Mouse (Mus musculus) heart, adult 2 months (tissue): ENCODE measurements around the gene Ssna1. TPM values are rescaled to one million over a fixed set of nuclear protein-coding genes. Genes with fewer than 3 reads are reported as not detected.

ENCODE experiments used
- DNase-seq, 2 experiments: peaks; one replicate each; pipeline ENCODE4 v3.0.0; 2021
- H3K27ac ChIP-seq: fragments of 200-600 bp; 2 replicates; pipeline ENCODE4 v1.8.1; 2022
- H3K27me3 ChIP-seq: fragments of 200-500 bp; 2 replicates; pipeline ENCODE4 v1.6.1; 2012; ENCODE audit warnings: mild to moderate bottlenecking, low read length, inconsistent platforms, mixed read lengths; ENCODE audit not compliant: control insufficient read depth, insufficient read depth
- H3K36me3 ChIP-seq: fragments of 200-500 bp; 2 replicates; pipeline ENCODE4 v1.6.1; 2012; ENCODE audit warnings: low read length, inconsistent platforms; ENCODE audit not compliant: control insufficient read depth, insufficient read depth
- H3K4me1 ChIP-seq: fragments of 200-500 bp; 2 replicates; pipeline ENCODE4 v1.6.1; 2011; ENCODE audit warnings: low read length; ENCODE audit not compliant: control insufficient read depth, insufficient read depth
- H3K4me3 ChIP-seq: fragments of 200-600 bp; 2 replicates; pipeline ENCODE4 v1.8.1; 2022
- H3K79me2 ChIP-seq: fragments of 200-500 bp; replicated peaks from 2 replicates; pipeline ENCODE4 v1.6.1; 2012; ENCODE audit warnings: mild to moderate bottlenecking, inconsistent platforms, low read length, moderate library complexity, mixed read lengths; ENCODE audit not compliant: control insufficient read depth, insufficient read depth
- H3K9ac ChIP-seq: fragments of 200-500 bp; 2 replicates; pipeline ENCODE4 v1.6.1; 2012; ENCODE audit warnings: low read depth, mild to moderate bottlenecking, control low read depth, inconsistent platforms, low read length, mixed read lengths
- CTCF ChIP-seq: fragments of 200-600 bp; IDR thresholded peaks from 2 replicates; pipeline ENCODE4 v1.8.1; 2022; ENCODE audit warnings: antibody characterized with exemption, mild to moderate bottlenecking, moderate library complexity
- EP300 ChIP-seq: fragments of 200-500 bp; IDR thresholded peaks from 2 replicates; pipeline ENCODE4 v1.6.1; 2011; ENCODE audit warnings: low read depth, low read length, control low read depth; ENCODE audit not compliant: insufficient read depth
- POLR2A ChIP-seq: fragments of 200-500 bp; IDR thresholded peaks from 2 replicates; pipeline ENCODE4 v1.6.1; 2011; ENCODE audit warnings: mild to moderate bottlenecking, low read depth, low read length, control low read depth; ENCODE audit not compliant: insufficient read depth
- WGBS: fragments of 180-500 bp; shearing (Covaris S2); methylation state at CpG from one replicate; pipeline ENCODE4 v1.1.7; 2018; 5-methylcytosine and 5-hydroxymethylcytosine counted together
- intact Hi-C: fragments of 180-260 bp; cut with DNase I; formaldehyde crosslinking; loops from one replicate; pipeline ENCODE4 v1.15.1; 2025
- polyA plus RNA-seq: library from polyadenylated mRNA; depleted of rRNA; stranded (reverse); fragments of >200 nt; gene quantifications from 2 replicates; pipeline ENCODE4 v1.2.3, GENCODE M21; 2012
- total RNA-seq, 2 experiments: library from RNA; stranded (reverse); gene quantifications; 2 replicates each; pipeline ENCODE4 v1.2.3; 2021

Gene Ssna1
- total and polyA plus RNA-seq, 3 experiments, result 33.1 to 41.5 (median 39.7) TPM

DNA sequence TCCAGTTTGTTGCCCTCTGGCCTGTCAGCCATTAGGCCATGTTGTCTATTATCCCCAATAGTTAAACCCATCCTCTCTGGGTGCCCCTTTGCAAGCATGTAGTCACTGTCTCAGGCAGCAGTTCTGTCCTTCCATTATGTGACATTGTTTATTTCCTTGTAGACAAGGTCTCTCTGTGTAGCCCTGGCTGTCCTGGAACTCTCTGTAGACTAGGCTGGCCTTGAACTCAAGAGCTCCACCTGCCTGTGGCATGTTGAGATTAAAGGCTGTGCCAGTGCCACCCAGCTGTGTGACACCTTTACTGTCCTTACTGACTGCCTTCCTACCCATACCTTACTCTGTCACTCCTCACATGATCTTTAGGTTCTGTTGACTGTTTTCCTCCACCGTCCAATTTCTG is 19.9 kb downstream of the Ssna1 start:
- Histone ChIP-seq H3K4me3 (no peak overlapping the region), H3K27ac (no peak overlapping the region), H3K4me1 (peaks cover 3% of the 10 kb centered on the region), H3K36me3 (peaks cover 2% of the 10 kb centered on the region; the same call in 1 of the 2 replicates), H3K79me2 (no peaks in the 10 kb centered on the region), H3K9ac (no peak overlapping the region), H3K27me3 (no peaks in the 10 kb centered on the region)
- 90% methylated on average over 1 of the region's 1 CpGs for WGBS
- intact Hi-C loops, result loop anchor here (10.0 kb wide), 1 partner anchor 128 kb away; no protein-coding TSS in a partner anchor
- TF ChIP-seq EP300, result no peak
- TF ChIP-seq POLR2A, result no peak
- peak; percentile 50 for TF ChIP-seq CTCF
- no peak for DNase-seq

DNA sequence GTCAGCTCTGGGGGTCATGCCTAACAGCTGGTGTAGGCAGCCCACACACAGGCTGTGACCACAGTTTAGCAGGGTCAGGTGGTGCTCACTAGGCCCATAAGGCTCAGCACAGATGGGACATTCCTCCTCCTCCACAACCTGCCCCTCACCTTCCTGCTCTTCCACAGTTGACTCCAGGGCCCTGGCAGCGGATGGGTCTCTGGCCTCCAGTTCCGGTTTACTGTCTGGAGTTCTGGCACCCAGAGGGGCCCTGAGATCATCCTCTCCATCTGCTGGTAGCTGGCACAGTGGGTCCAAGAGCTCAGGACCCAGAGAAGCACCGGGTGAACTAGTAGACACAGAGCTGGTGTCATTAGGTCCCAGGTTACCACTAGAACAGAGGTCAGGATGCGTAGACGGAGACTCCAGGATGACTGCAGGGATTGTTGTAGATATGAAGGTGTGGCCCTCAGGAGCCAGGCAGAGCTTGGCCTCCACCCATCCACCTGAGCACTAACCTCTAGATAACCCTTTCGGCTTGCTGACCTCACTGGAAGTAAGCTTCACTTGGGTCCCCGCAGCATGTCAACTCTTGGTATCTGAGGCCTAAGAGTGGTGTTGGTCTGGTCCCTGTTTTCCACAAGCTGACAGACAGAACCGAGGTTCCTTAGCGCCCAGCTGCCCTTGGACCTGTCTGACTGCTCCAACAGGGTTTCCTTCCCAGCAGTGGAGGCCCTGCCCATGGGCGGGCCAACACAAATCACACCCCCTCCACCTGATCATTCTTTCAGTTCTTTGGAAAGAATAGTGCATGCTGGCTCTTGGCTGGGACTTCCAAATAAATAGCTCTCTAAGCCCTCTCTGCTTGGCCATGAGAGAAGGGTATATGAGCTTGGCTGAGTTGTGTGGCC is 25.8 kb downstream of the Ssna1 start, which contains the start of gene AL732309.1:
AL732309.1 (minus strand) TSS at position 681 of the 890 bp plus-strand sequence.
- H3K9ac ChIP-seq, result no peak within 1 kb of the TSS
- intact Hi-C loops, result no loop called here
- H3K36me3 ChIP-seq, result no peaks in the 10 kb centered on the region

DNA sequence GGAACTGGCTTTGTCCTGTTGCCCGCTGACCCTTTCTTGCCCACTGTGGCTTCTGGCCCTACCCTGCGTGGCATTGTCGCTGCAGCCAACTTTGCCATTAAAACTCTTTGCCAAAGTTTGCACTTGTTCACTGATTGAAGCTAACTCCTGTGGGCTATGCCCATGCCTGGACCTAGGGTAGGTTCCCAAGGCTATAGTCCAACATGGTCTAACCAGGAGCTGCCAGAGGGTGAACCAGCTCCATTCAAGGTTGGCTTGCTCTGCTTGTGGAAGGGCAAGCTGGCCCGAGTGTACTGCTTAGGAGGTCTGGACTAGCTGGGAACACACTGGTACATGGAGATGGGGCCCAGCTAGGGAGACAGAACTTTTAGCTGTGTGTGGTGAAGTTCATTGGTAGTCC is 28.1 kb downstream of the Ssna1 start:
- no peak for TF ChIP-seq CTCF
- TF ChIP-seq EP300, result no peak
- TF ChIP-seq POLR2A, result no peak
- peaks cover 5% of the 10 kb centered on the region; the same call in 1 of the 2 replicates for H3K27me3 ChIP-seq
- H3K4me3 ChIP-seq, result no peak overlapping the region
- no peaks in the 10 kb centered on the region for H3K36me3 ChIP-seq
- intact Hi-C loops, result no loop called here
- H3K27ac ChIP-seq, result no peak overlapping the region
- no peak for DNase-seq
- H3K4me1 ChIP-seq, result peaks cover 2% of the 10 kb centered on the region; the same call in 1 of the 2 replicates
- H3K79me2 ChIP-seq, result no peaks in the 10 kb centered on the region
- no peak overlapping the region for H3K9ac ChIP-seq
- 82% methylated on average over 4 of the region's 4 CpGs for WGBS

More for the DNA sequence above, 25.8 kb downstream of the Ssna1 start, which contains the start of gene AL732309.1:
- Histone ChIP-seq H3K4me3 (no peak within 1 kb of the TSS), H3K27ac (no peak within 1 kb of the TSS), H3K27me3 (peaks cover 5% of the 10 kb centered on the region; the same call in 1 of the 2 replicates), H3K4me1 (no peaks in the 10 kb centered on the region), H3K79me2 (no peaks in the 10 kb centered on the region)
- WGBS, result 86% methylated on average over 10 of the region's 10 CpGs
- no peak for TF ChIP-seq POLR2A
- no peak for TF ChIP-seq CTCF
- no peak for TF ChIP-seq EP300
- no peak for DNase-seq

DNA sequence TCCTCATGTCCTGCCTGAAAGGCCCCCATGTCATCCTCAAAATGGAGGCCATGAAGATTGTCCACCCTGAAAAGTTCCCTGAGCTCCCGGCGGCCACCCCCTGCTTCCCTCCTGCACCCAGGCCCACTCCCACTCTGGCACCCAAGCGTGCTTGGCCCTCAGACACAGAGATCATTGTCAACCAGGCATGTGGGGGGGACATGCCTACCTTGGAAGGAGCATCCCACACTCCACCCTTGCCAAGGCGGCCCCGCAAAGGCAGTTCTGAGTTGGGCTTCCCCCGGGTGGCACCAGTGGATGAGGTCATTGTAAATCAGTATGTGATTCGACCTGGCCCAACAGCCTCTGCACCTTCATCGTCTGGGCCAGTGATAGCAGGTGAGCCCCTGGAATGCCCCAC is 28.9 kb downstream of the Ssna1 start:
- intact Hi-C loops, result no loop called here
- Histone ChIP-seq H3K4me3 (no peak overlapping the region), H3K9ac (no peak overlapping the region), H3K79me2 (no peaks in the 10 kb centered on the region), H3K4me1 (peaks cover 2% of the 10 kb centered on the region; the same call in 1 of the 2 replicates), H3K27ac (no peak overlapping the region), H3K27me3 (peaks cover 5% of the 10 kb centered on the region; the same call in 1 of the 2 replicates), H3K36me3 (no peaks in the 10 kb centered on the region)
- no peak for TF ChIP-seq EP300
- TF ChIP-seq POLR2A, result no peak
- no peak for TF ChIP-seq CTCF
- WGBS, result 71% methylated on average over 8 of the region's 8 CpGs
- DNase-seq, result no peak

DNA sequence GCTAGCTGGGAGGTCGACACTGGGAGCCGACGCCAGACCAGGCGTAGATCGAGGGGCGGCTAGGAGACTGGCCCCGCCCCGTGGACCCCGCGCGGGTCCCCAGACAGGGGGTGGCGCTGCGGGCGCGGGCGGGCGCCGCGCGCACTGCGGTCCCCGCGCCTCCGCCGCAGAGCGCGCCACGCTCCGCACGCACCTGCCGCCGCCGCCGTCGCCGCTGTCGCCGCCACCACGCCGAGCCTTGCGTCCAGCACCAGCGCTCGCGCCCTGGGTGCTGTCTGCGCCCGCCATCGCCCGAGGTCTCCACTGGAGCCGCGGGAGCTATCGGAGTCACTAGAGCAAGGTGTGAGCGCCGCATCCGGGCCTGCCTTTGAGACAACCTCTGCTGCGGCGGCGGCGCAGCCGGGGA is 30.1 kb downstream of the Ssna1 start, which contains the start of the genes Rnf208 and Cysrt1:
Rnf208 (plus strand) TSS at position 155 of the 406 bp plus-strand sequence.
Cysrt1 (minus strand) TSS at position 352 of the 406 bp plus-strand sequence.
- Histone ChIP-seq H3K36me3 (no peaks in the 10 kb centered on the region), H3K9ac (no peak within 1 kb of the TSS), H3K4me3 (peak within 1 kb of the TSS; percentile 36), H3K27me3 (peaks cover 5% of the 10 kb centered on the region; the same call in 1 of the 2 replicates), H3K27ac (no peak within 1 kb of the TSS; the same call in 1 of the 2 replicates), H3K79me2 (no peaks in the 10 kb centered on the region), H3K4me1 (peaks cover 2% of the 10 kb centered on the region; the same call in 1 of the 2 replicates)
- intact Hi-C loops, result no loop called here
- no peak for TF ChIP-seq POLR2A
- TF ChIP-seq CTCF, result no peak
- no peak for TF ChIP-seq EP300
- under 1% methylated on average over 53 of the region's 59 CpGs for WGBS
- no peak for DNase-seq

GRCm38 (mm10) chr2:25241438-25241775 is 30.8 kb downstream of the Ssna1 start:
- no peak overlapping the region for H3K9ac ChIP-seq
- H3K27me3 ChIP-seq, result peaks cover 5% of the 10 kb centered on the region; the same call in 1 of the 2 replicates
- TF ChIP-seq EP300 (no peak), POLR2A (no peak), CTCF (no peak)
- intact Hi-C loops, result no loop called here
- no peaks in the 10 kb centered on the region for H3K79me2 ChIP-seq
- no peak overlapping the region for H3K4me3 ChIP-seq
- peaks cover 2% of the 10 kb centered on the region; the same call in 1 of the 2 replicates for H3K4me1 ChIP-seq
- no peak for DNase-seq
- H3K27ac ChIP-seq, result no peak overlapping the region
- no peaks in the 10 kb centered on the region for H3K36me3 ChIP-seq
- 19% methylated on average over 6 of the region's 6 CpGs for WGBS
